Mouse (Mus musculus) left cerebral cortex, postnatal 4 days (tissue): ENCODE results near the gene Plcb1. TPM values are rescaled to one million over a fixed set of nuclear protein-coding genes. Genes with fewer than 3 reads are reported as not detected.
A peak's percentile ranks its signal among the peaks of the same experiment; 100 is the strongest.

Source experiments
- DNase-seq: peaks from one replicate; pipeline ENCODE4 v3.0.0-alpha.2; 2022
- intact Hi-C: fragments of 180-260 bp; cut with DNase I; formaldehyde crosslinking; loops from one replicate; pipeline ENCODE4 v1.15.1; 2025
- total RNA-seq, 2 experiments: library from RNA; stranded (reverse); gene quantifications; 2 replicates each; pipeline ENCODE4 v1.2.3; 2021

Plcb1 gene
- total RNA-seq, 2 experiments from 2014 or later = 109 to 115 TPM

DNA sequence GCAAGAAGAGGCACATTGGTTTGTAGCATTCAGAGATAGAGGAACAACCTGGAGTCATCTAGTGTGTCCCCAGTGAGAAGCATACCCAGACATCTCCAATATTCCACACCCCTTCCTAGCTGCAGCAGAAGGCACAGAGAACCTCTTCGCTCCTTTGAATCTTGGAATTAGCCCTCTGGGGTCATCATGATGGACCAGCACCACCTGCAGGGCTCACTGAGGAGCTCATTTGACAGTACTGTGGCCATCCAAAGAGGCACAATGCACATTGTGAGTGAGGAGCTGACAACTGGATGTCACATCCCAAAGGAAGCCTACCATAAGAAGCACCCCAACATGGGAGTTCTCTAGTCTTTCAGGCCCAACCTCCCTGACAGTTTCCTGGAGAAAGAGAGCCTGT, 50.2 kb downstream of the Plcb1 start:
- intact Hi-C loops = no loop called here
- no peak for DNase-seq

DNA sequence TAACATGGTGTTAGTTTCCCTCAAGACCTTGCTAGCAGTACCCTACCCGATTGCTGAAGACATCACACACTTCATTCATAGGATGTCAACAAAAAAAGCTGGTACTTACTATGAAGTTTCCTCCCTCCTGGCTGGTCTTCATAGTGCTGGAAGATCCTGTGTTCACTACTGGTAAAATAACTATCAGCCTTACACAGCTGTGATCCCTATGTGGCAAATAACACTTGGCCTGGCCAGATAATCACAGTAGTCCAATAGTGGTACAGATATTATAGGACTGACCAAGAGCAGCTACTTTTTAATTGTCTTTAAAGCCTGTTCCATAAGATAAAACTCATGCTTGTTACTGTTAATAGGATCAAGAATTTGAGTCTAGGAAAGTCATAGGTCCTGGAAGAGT, 52.3 kb downstream of the Plcb1 start:
- intact Hi-C loops = no loop called here

GRCm38 (mm10) chr2:134838888-134839287, 53.0 kb downstream of the Plcb1 start:
- intact Hi-C loops = no loop called here
- no peak for DNase-seq

More for the DNA sequence above, 52.3 kb downstream of the Plcb1 start:
- DNase-seq = no peak

DNA sequence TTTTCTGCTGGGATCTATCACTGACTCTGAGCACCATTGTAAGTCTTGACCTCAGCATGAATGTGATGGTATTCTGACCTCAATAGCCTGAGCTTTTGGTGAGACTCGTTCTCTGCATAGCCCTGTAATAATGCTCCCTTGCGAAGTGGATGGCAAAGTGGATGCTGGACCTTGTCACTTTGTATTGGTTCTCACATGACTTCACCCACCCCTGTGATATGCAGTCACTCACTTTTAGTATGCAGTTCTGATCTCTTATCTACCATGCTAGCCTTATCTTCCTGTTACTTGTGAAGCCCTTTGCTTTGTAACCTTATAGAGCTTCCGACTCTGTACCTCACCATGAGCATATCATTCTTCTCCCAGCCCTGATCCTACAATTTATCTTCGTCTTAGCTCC, 57.0 kb downstream of the Plcb1 start:
- no peak for DNase-seq
- intact Hi-C loops = no loop called here

DNA sequence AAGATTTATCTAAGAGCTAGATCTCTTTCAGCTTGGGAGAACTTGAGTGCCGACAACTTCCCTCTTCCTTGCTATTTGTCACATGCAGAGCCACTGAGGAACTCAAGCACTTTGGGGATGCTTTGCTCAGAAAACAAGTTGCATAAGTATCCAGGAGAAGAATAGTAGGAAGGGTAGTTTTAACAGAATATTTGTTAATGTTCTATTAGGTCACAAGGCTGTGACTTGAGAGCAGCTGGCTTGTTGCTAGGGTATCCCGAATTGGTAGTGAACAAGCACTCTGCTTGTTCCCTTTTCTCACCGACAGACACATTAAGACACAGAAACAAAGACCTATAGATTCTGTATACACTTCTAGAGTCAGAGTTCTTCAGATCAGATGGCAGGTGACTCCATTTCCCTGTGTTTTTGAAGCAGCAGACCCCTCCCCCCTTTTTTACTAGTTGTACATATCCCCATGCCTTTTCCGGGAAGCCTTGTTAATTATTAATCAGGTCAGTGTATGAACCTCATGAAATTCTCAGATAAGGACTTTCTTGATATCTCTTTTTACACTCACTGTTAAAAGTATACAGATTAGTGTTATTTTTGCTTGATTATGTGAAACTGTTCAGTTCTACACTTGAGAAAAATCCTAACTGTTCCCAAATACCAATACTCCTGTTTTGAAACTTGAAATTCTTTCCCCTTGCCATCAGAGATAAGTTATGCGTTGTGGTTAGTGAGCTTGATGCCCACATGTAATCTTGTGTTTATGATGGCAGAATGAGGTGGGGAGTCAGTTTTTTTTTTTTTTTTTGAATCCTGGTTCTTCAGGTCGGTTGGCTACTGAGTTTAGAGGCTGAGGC, 58.7 kb downstream of the Plcb1 start:
- no peak for DNase-seq
- intact Hi-C loops = no loop called here

DNA sequence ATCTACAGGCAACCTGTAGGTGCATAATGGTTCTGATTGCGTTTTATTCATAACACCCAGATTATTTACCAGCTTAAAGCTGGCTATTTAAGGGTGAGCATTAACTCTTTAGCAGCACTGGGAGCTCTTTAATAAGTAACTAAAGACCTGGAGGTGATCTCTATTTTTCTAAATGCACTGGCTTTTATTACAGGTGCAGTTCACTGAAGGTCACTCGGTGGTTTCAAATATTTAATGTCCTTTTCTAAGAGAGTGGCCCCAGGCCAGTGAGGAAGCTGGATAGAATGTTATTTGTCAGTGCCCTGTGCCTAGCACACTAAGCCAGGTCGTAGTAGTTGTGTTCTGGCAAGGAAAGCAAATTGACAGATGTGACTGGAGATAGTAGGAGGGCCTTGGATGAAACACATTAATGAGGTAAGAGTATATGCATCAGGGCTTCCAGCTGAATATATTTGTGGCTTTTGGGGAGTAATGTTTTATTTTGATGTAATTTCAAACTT, 59.4 kb downstream of the Plcb1 start:
- intact Hi-C loops = no loop called here
- DNase-seq = no peak

GRCm38 (mm10) chr2:134846555-134846954, 60.7 kb downstream of the Plcb1 start:
- no peak for DNase-seq
- intact Hi-C loops = no loop called here

DNA sequence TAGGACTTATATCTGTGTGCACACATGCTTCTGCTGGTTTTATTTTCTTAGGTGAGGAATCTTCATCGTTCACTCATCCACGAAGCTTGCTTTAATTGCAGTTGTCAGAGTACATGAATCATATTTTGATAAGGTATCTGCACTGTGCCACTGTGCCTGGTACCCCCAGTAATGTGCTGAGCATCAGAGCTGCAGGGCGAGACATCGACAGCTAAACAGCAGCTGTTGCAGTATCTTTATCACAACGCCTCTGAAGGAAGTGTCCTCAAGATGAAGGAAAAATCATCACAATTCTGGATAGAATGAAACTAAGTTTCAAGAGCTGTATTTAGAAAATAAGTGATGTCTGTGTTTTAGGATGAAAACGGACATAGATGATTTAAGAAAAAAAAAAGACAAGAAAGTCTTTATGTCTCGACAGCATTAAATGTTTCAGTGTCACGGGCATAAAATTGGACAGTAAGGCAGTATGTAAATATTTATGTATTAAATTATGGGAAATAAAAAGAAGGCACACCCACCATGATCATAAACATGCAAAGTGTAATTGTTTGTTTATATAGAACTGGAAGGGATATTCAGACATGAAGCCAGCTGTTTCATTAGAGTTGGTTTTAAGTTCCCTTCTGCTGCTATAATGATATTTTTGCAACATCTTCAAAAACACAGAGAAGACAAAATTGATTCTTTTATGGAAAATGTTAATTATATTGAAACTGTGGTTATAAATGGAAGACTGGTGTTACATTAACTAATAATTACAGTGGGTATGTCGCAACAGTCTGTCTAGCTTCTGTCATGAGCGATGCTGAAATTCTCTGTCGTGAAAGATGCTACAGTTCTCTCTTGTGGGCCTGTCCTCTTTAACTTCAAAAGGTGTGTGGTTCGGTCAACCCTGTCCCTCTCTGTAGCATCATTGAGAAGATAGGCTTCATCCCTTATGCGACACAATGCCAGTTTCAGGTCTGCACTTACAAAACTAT, 65.6 kb downstream of the Plcb1 start:
- no peak for DNase-seq
- intact Hi-C loops = no loop called here

- DNase-seq = no peak
- intact Hi-C loops = no loop called here
Observed at GRCm38 (mm10) chr2:134856239-134856638, 70.4 kb downstream of the Plcb1 start.

- no peak for DNase-seq
- intact Hi-C loops = no loop called here
Observed at GRCm38 (mm10) chr2:134856691-134857090, 70.8 kb downstream of the Plcb1 start.

GRCm38 (mm10) chr2:134864985-134865645, 79.2 kb downstream of the Plcb1 start:
- peak; percentile 73 for DNase-seq
- intact Hi-C loops = no loop called here

DNA sequence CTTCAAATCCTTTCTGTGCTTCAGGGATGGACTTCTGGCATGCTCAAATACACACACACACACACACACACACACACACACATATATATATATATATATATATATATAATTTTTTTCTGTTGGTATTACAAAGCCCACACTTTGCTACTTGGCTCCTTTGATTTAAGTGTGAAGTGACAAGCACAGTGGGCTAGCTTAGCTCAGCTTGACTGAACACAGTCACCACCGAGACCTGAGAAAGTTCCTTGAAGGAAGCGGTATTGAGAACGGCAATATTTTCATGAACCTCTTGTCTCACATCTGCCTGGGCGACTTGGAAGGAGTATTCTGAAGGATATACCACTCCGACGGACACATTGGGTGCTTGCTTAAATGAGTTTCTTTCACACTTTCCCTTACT, 81.5 kb downstream of the Plcb1 start:
- DNase-seq = no peak

DNA sequence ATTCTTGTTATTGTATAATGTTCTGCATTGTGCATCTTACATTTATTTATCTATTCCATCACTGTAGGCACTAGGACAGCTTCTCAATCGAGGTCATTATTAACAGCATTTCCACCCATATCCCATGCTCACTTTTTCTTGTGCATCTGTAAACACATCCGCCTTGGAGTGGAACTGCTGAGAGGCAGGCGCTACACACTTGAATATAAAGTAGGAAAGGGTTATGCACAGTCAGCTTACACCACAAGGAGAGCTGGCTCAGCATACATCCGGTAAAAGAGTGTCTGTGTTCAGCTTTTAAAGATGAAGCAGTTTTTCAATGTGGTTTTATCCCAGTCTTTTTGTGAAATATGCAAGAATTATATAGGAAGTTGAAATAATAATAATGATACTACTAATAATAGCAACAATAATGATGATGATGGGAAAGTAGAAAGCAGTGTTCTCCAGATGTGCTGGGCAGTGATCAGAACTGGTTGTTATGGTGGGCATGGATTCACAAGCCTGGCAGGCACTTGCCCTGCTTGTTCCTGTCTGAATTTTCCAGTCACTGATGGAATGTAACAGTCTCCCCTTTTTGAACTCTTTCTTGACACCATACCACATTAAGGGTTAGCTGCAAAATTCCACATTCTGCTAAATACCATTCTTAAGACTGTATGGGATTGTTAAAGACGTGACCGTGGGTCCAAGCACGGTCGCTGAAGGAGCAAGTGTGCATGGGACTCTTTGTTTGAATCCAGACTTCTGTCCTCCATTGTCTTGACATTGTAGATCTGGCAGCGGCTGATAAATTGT, 86.0 kb downstream of the Plcb1 start:
- no peak for DNase-seq
- intact Hi-C loops = no loop called here

More for the DNA sequence above, 81.5 kb downstream of the Plcb1 start:
- intact Hi-C loops = no loop called here

GRCm38 (mm10) chr2:134872490-134872781, 86.6 kb downstream of the Plcb1 start:
- DNase-seq = no peak
- intact Hi-C loops = no loop called here

DNA sequence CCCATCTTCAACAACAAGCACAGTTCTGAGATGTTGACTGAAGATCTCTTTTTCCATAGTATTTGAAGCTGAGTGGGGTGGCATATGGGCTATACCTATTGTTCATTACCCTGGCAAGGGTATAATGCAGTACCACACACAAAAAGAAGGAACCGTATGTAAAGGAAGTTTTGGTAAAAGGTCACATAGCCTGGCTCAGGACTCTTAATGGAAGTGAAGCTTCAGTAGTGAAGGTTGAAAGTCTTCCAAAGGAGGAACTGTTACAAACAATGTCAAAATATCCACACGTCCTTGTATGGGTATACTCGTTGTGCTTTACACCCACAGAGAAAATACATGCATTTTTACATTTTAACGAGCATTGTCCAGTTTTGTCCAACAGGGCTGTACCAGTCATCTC, 91.3 kb downstream of the Plcb1 start:
- no peak for DNase-seq
- intact Hi-C loops = no loop called here

DNA sequence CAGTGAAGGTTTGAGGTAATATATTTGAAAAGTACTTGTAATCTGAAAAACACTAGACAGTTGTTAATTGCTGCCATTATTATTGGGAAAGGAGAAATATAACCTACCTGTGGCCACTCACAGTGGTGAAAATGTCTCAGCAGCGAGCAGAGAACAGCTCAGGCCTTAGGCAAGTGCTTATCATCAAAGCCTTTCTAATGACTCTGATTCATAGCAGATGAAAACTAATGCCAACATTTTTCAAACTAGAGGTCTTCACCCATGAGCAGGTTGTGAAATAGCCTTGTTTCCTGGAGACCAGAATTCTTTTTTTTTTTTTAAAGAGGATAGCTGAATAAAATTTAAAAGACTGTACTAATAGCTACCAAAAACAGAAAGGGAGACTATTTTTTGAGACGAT, 105.3 kb downstream of the Plcb1 start:
- DNase-seq = no peak
- intact Hi-C loops = no loop called here

DNA sequence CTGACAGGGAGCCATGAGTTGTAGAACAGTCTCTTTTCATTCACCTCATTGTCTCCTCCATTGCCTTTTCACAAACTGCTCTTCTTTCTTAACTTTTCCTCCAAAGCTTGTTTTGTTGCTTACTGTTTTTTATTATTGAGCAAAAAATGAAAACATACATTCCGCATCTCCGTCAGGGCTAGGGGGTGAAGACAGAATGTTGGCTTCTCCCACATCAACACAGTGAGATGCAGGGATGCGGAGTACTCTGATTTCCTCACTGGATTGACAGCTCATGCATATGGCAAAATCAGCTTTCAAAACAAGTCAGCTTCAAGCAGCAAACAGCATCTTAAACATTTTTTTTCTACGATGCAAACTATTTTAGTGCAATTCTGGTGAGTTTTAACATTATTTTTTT, 108.9 kb downstream of the Plcb1 start:
- intact Hi-C loops = no loop called here
- DNase-seq = no peak

GRCm38 (mm10) chr2:134896196-134896595, 110.3 kb downstream of the Plcb1 start:
- no peak for DNase-seq
- intact Hi-C loops = no loop called here

DNA sequence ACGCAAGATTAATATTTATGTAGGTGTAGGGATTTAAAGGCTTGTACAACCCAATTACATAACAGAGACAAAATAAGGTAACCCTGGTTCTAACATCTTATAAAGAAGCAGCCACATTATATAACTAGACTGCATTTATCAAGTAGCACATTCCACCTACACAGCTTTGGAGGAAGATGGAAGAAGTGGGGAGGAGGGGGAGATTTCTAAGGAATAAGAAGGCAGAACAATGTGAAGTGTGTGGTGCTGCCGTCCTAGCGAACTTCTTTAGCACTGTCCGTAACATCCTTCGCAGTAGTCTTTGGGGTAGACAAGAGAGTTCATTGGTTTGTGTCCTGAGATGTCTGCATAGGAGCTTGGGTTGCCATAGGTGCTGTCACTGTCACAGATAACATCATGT, 111.2 kb downstream of the Plcb1 start:
- no peak for DNase-seq
- intact Hi-C loops = no loop called here

DNA sequence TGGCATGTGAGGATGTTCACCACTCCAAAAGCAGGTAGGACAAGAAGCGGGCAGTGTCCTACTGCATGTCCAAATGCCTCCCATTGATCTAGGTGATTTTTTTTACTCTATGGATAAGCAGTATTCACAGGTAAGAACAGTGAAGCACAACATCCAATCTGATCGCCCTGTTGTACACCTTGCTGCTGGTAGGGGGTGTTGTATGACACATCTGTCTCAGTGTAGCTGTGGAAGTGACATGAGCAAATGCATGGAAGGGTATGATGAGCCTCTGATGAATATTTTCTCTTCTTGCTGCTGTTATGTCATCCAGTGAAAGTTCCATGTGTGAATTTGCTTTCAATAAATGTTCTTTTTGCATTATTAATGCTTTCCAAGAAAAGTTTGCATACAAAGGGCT, 115.7 kb downstream of the Plcb1 start:
- intact Hi-C loops = no loop called here
- DNase-seq = no peak
